In the genomic region with DNA sequence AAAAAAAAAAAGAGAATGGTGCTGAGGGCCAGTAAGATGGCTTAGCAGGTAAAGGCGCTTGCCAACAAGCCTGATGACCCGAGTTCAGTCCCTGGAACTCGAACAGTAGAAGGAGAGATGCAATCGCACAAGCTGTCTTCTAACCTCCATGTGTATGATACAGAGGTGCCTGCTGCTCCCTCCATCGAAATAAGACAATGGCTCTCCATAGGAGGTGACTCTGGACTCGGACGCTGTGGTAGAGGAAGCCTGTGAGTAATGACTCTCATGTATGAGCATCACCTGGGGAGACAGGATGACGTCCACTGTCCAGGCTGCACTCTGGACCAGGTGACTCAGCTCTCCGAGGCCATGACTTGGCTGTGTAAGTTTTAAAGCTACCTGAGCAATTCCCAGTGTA, we compare ENCODE assay signal across 17 mouse cellular contexts.
"Had no signal": no experiment of that assay in that cellular context is flagged by ENCODE, and none has a peak within 500 bp of the region (broad histone marks: within the 10 kb centered on the region; RNA-seq: fewer than 3 reads in every experiment).

No protein-coding gene starts in this region.

- H3K4me1 ChIP-seq: neural tube, embryonic 12.5 days; neural tube, embryonic 13.5 days; neural tube, embryonic 15.5 days; stomach, embryonic 15.5 days had no signal

- H3K27ac ChIP-seq: neural tube, embryonic 12.5 days; neural tube, embryonic 13.5 days; neural tube, embryonic 15.5 days; stomach, embryonic 15.5 days; stomach, postnatal 0 days had no signal

- H3K4me3 ChIP-seq: neural tube, embryonic 12.5 days; neural tube, embryonic 13.5 days; neural tube, embryonic 15.5 days; stomach, embryonic 15.5 days had no signal

- H3K9me3 ChIP-seq: neural tube, embryonic 12.5 days; neural tube, embryonic 13.5 days; neural tube, embryonic 15.5 days; stomach, embryonic 15.5 days had no signal

- DNase-seq: retina, postnatal 1 day; right cerebral cortex, adult 18-20 months; right cerebral cortex, postnatal 14 days; right cerebral cortex, postnatal 25 days; right cerebral cortex, postnatal 4 days; spleen, adult 18-20 months; thymus, adult 18-20 months; thymus, adult 2 months; thymus, postnatal 14 days; thymus, postnatal 25 days; thymus, postnatal 36 days; thymus, postnatal 4 days had no signal

- H3K36me3 ChIP-seq: neural tube, embryonic 12.5 days; neural tube, embryonic 13.5 days; neural tube, embryonic 15.5 days; stomach, embryonic 15.5 days had no signal

- H3K4me2 ChIP-seq: neural tube, embryonic 12.5 days; neural tube, embryonic 13.5 days; neural tube, embryonic 15.5 days; stomach, embryonic 15.5 days had no signal

- H3K9ac ChIP-seq: neural tube, embryonic 12.5 days; neural tube, embryonic 13.5 days; neural tube, embryonic 15.5 days; stomach, embryonic 15.5 days had no signal

- H3K27me3 ChIP-seq: neural tube, embryonic 12.5 days; neural tube, embryonic 13.5 days; neural tube, embryonic 15.5 days; stomach, embryonic 15.5 days had no signal
